Mouse (Mus musculus): ENCODE results near the gene Ankdd1a.

DNA sequence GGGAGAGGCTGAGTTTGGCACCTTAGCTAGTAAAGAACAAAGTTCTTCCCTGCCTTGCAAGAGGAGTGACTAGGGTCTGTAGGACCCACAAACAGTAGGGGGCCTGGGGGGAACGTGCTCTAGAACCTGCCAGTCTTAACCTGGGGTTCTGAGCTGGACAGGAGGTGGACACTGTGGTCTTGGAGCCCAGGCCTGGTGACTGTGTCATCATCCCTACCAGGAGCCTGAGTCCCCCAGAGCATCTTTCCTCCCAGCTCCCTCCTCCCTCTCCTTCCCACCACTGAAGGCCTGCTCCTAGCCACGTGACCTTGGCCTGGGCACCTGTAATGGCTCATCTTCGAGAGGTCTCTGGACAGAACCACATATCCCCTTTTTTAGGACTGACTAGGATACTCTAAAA, 14.1 kb upstream of the Ankdd1a start:
- no peak for TF ChIP-seq CTCF (IDR thresholded peaks at IDR 0.05; ENCODE audit: low read depth)
- TF ChIP-seq EP300 (IDR thresholded peaks at IDR 0.05; ENCODE audit: low read depth) = no peak

Measured in heart, postnatal 0 days (tissue).